Mouse (Mus musculus): ENCODE measurements around the gene Abcb8.

DNA sequence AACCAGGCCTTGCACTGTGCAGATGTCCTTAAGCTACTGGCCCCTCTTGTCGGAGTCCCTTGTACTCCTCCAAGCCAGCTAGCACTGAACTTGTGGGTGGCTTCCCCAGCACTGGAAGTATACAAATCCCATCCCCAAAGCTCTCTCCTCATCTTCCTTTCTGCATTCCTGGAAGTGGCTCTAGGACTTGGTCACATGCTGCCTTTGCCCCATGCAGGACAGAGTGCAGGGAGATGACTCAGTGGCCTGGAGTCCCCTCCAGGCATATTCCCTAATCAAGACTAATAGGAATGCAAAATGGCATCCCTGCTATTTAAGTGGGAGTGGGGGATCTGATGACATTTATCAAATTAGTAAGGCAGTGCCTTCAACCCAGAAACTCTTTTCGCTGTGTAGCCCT is 18.6 kb downstream of the Abcb8 start:
- TF ChIP-seq POLR2A (IDR thresholded peaks at IDR 0.05; ENCODE audit: extremely low read depth, insufficient read depth, low read length) (no peak), CTCF (IDR thresholded peaks at IDR 0.05; ENCODE audit: low read depth, low read length) (no peak)

All from liver, adult 2 months (tissue).